Mouse (Mus musculus) layer of hippocampus, adult 9-11 months (tissue): ENCODE data around the gene Sipa1l1.
A peak's percentile ranks its signal among the peaks of the same experiment; 100 is the strongest.

Experiments used
- DNase-seq: peaks from one replicate; pipeline ENCODE4 v3.0.0; 2022

Sipa1l1 gene

DNA sequence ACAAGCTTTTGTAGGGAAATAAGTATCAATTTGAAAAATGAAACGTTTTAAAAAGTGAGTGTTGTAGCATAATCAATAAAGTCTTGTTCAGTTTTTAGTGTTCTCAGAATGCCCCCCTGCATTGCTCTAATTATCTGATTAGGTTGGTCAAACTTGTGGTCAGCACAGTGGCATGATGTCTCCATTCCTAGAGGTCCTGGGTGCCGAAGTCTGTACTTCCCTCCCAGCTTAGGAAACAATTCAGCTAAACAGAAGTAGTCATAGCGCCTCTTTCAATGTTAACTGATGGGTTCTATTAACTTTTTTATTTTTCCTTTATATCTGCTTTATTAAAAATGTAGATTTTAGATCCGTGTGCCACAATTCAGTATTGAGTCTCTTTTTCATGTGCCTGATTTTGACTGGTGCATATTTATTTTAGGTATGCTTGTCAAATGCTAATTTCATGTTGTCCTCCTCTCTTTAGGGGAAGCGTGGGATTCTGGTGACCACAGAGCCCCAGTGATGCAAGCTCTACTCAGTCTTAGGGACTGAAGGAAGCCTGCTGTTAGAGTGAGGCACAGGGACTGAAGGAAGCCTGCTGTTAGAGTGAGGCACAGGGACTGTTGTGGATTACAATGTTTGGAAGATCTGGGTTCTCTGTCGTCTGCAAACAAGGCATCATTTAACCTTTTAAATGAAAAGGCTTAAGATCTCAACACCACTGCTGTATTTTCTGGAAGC, 171.2 kb downstream of the Sipa1l1 start:
- no peak for DNase-seq

DNA sequence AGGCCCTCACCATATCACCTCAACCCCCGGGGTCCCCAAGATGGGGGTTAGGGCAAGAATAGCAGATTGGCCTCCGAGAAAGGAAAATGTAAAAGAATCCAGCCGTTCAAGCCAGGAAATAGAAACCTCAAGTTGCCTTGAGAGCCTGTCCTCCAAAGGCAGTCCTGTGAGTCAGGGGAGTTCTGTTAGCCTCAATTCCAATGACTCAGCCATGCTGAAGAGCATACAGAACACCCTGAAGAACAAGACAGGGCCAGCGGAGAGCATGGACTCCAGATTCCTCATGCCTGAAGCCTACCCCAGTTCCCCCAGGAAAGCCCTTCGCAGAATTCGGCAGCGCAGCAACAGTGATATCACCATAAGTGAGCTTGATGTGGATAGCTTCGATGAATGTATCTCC, 172.1 kb downstream of the Sipa1l1 start:
- DNase-seq = no peak

DNA sequence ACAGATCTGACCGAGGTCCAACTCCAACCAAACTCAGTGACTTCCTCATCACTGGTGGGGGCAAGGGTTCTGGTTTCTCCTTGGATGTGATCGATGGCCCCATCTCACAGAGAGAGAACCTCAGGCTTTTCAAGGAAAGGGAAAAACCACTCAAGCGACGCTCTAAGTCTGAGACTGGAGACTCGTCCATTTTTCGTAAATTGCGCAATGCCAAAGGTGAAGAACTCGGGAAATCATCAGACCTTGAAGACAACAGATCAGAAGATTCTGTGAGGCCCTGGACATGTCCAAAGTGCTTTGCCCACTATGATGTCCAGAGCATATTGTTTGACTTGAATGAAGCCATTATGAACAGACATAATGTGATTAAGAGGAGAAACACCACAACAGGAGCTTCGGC, 172.6 kb downstream of the Sipa1l1 start:
- no peak for DNase-seq

- DNase-seq = no peak
Measured at GRCm38 (mm10) chr12:82350082-82350481, 181.0 kb downstream of the Sipa1l1 start.

DNA sequence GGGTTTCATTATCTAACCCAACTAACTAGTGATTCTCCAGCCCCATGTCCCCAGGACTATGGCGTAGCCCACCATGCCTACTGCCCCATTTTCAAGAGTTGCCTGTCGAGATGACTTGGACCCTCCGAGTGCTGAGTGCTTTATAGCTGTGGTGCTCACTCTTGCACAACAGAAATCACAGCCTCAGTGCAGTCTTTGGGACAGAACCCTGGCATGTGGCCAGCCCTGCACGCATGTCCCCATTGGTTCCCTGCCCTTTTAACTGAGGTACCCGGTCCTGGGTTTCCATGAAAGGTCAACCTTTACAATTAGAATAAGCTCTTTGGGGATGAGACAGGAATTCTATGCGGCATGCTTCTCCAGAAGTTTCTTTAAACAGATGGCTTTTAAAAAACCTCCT, 181.8 kb downstream of the Sipa1l1 start:
- no peak for DNase-seq

DNA sequence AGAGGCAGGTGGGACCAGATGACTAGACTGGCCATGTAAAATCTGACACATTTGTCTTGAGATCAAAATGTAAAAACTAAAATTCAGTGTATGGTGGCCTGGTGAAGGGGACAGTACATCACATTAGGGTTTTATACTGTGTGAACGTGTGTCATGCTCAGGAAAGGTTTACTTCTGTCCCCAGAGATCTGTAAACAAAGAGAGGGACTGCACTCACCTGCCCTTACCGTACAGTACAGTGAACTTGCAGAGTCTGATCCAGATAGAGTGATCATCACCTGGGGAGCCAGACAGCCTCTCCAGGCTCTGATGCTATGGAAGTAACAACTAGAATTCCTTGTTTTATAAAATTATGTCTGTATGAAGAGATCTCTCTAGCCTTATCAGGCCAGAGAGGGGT, 184.5 kb downstream of the Sipa1l1 start:
- no peak for DNase-seq

DNA sequence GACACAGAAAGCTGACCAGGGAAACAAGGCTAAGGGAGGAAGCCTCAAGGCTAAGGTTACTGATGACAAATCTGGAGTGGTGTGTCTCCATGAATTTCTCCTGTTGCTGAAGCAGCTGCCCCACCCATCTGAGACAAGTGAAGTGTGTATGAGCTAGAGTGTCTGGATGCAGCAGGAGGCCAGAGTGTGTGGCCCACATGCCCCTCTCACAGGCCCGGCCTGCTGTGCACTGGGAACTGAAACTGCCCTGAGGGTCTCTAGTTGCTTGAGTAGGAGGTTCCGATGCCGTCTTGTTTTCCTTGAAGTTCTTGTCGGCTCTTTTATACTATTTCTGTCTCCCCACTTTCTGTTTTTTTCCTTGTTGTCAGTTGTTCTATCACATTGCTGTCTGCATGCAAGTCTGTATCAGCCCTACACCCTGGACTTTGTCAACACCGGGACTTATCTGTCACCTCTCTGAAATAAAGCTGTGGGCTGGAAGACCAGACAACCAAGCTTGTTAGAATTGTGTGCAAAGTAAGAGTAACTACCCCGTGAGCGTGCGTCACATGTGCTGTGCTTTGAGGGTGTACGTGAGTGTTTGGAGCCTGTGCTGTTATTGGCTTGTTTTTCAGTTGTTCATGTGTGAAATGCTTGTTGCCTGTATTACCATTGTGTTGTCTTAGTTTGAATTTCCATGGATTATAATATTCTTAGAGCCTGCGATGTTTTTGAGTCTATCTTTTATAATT, 186.5 kb downstream of the Sipa1l1 start:
- no peak for DNase-seq

DNA sequence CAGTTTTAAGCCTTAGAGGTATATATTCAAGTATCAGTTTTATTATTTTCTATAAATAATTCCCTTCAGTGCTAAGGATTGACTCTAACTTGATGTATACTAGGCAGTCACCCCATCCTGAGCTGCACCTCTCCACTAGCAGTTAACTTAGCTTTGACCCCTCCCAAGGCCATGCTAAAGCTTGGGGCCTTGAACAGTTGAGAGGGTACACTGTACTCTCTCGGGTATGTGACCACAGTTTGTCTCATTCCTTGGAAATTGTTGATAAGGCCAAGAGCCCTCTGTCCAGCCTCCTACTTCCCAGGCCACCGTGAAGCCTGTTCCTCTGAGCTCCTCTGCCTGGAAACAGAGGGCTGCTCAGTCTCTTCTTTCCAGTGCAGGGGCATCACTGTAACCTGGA, 187.4 kb downstream of the Sipa1l1 start:
- DNase-seq = no peak

- DNase-seq = no peak
Measured at GRCm38 (mm10) chr12:82357431-82357830, 188.3 kb downstream of the Sipa1l1 start.

- DNase-seq = no peak
Measured at GRCm38 (mm10) chr12:82362796-82363195, 193.7 kb downstream of the Sipa1l1 start.

DNA sequence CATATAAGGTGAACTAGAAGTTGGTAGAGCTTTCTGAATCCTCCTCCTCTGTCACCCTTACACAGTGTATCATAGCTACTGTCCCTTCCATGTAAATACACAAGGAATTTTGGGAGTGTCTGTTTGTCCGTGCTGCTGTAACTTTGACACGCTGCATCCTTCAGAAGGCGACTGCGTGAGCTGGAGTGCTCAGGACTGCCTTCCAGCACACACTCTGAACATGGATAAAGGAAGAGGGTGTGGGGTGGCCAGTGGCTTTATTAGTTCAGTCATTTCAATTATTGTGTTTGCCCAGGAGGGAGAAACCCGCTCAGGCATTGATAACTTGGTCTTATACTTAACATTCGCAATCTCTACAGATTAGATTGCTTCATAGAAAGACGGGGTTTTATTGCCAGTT, 195.1 kb downstream of the Sipa1l1 start:
- no peak for DNase-seq

DNA sequence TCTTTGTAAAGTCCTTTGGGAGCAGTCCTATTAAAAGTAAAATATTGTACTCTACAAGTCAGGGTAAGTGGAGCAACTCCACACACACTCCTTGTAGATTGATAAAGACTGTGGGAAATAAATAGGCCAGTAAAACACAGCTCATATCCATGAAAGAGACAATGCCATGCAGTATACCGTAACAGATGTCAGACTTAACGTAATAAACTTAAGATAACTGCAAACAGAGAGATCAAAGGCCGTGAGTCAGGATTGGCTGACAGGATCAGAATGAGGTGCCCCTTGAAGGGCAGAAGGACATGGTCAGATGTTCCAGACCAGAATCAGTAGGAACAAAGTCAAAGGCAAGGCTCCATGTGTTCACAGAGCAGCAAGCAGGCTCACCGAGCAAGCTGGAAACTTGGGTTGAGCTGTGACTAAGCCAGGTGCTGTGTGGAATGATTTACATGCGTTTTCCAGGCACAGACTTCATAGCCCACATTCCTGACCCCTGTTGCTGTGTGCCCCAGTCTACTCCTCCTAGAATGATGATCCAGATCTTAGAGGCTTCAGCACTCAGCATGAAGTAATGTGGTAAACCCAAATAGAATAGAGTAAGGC, 196.3 kb downstream of the Sipa1l1 start:
- no peak for DNase-seq

GRCm38 (mm10) chr12:82366754-82367153, 197.6 kb downstream of the Sipa1l1 start:
- no peak for DNase-seq

DNA sequence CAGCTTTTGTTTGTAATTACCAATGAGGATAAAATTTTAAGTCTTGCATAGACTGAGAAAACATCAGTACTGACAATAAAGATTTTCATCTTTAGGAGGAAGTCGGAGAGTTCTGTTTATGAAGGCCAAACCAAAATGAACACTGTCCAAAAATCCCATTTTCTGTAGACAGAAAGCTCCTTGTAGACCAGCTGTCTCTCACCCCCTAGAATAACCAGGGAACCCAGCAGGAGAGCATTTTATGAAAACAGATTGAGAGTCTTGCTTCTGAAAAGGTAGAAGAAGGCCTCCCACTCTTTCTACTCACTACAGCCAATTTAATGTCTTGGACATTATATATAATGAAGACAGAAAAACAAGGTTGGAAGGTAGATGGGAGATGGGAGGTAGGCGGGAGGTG, 198.2 kb downstream of the Sipa1l1 start:
- DNase-seq = no peak

DNA sequence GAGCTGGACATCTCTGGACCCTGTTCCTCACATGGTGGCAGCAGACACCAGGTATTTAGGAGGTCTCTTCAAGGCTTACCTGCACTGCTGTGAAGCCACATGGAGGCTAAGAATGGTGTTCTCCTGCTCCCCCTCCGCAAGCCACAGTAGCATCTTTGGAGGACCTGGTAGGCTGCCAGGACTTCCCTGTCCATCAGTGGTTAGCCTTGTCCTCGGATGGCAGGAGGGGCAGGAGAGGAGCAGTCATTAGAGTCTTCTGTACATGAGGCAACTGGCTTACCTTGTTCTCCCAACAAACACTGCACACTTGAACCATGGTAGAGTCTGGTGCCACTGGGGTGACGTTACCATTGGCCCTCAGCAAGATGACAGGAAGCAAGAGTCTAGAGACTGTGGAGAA, 198.9 kb downstream of the Sipa1l1 start:
- DNase-seq = no peak

DNA sequence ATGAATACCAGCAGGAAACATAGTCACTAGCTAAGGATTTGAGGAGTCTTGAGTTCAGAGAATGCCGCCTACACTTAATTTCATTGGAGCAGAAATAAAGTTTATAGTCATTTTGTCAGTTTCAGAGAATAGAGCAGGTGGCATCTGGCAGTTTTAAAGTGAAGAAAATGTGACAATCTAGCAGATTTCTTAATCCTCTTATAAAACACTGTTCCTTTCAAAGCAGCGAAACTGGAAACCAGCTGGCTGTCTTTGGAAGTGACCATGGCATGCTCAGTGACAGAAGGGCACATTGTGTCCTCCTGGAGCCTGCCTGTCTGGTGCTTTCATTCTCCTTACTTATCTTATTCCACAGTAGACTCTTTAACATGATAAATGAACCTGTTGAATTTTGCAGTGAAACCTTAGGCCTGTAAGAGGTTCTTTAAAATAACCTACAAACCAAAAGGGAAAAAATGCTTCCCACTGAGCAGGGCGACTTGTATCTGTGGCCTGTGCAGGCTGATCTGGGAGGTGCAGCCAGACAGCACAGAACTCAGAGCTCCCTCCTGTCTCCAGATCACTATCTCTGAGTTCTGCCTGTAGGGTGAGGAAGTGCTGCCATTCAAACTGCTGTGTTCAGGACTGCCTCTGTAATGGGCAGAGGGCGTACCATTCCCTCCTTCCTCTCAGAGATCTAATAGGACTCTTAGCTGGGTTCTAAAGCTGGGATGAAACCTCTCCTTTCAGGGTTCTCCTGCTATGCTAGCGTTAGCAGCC, 200.5 kb downstream of the Sipa1l1 start:
- DNase-seq = no peak

GRCm38 (mm10) chr12:82371266-82371665, 202.1 kb downstream of the Sipa1l1 start:
- no peak for DNase-seq

DNA sequence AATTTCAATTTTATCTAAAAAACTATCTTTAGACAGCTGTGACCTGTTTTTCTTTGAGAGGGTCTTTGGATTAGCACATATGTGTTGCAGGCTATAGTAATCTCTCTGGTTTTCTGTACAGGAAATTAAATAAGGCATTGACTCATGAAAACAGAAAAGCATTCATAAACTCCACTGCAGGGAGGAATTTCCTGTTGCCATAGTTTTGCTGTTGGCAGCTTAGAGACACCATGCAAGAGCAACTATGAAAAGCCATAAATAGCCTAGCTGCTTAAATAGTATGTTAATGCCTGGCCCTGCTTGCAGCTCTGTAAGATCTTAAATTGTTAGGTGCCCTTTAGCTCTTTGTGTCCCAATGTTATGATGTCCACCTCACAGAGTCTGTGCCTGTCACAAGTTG, 204.9 kb downstream of the Sipa1l1 start:
- no peak for DNase-seq

DNA sequence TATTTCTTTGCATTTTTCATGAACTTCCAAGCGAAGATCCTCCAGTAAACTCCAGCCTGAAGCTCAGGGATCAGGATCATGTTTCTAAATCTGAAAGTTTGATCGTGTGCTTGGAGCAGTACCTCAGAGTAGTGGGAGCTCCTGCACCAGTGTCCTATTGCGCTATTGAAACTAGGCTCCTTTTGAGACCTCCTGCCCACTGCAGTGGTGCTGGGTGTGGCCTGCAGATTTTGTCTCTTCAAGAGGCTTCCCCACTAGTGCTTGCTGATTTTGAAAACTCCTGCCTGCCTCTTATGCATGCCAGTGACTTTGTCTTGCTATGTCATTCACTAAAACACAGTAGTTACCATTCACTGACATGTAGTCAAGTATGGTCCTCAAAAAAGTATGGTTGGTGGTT, 213.8 kb downstream of the Sipa1l1 start:
- DNase-seq = no peak

- DNase-seq = peak; percentile 40
Measured at GRCm38 (mm10) chr12:82384719-82385118, 215.6 kb downstream of the Sipa1l1 start.

DNA sequence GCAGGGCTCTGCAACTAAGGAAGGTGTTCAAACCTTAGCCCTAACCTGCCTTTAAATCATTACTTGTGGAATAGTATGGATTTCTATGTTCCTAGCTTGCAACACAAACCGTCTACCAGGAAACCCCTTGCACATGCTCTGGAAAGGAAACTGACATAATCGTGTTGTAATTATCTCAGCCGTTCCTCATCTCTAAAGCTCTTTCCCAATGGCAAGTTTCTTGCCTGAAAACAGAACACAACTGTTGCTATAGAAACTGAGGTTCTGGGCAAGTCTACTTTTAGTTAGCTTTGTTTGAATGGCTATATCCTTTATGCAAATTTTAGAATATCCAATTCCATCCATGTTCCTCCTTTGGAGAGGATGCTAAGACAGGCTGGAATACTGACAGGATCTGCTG, 217.9 kb downstream of the Sipa1l1 start:
- DNase-seq = no peak

DNA sequence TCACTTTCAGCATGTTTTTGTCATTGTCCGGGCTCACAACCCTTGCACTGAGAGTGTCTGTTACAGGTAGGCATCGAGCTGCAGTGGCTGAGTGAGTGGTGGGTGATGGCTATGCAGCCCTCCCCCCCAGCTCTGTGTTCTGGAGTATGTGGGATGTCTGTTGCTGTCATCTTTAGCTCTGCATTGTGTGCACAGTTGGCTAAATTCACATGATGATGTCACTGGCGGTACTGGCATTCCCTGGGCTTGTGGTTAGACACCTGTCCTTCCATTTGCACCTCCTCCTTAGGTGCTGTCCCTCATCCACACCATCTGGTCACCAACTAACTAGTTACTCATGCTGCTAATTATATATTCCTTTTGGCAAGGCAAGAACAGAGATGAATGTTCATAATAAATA, 218.5 kb downstream of the Sipa1l1 start:
- peak; percentile 92 for DNase-seq

DNA sequence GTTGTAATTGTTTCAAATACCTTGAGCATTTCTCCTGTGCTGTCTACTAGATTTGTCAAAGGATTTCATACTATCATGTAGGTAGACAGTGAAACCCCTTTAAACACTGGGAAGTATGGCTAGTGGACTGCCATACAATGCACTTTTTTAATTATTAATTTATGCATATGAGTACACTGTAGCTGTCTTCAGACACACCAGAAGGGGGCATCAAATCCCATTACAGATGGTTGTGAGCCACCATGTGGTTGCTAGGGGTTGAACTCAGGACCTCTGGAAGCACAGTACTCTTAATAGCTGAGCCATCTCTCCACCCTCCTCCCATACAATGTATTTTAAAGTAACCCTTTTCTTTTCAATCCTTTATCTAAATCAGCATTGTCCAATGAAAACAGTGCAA, 219.0 kb downstream of the Sipa1l1 start:
- no peak for DNase-seq
